Mouse (Mus musculus): ENCODE data around the gene Fbxo11. TPM values are rescaled to one million over a fixed set of nuclear protein-coding genes. Genes with fewer than 3 reads are reported as not detected.
"Not testable (repeated sequence)": the region's sequence is repeated elsewhere in the genome, so short reads cannot be mapped to it uniquely, and the experiment has no call there.

Fbxo11 gene
- total RNA-seq, 2 experiments from 2014 or later, result 123 to 128 TPM

DNA sequence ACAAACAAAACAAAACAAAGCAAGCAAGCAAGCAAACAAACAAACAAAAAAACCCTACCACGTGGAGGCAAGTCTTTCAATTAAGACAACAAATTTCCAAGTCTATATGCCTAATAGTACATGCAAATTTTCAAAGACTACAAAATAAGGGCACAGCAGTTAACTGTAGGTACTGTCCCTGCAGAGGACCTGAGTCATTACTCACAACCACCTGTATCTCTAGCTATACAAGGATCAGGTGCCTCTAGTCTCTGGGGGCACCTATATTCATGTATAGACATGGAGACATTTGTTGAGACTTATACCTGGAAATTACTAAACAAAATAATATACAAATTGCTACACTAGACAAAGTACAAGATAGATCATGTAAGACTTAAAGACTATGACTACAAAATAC, 41.2 kb downstream of the Fbxo11 start:
- DNase-seq (ENCODE audit: low spot score in 2 of 2), result no peak

DNA sequence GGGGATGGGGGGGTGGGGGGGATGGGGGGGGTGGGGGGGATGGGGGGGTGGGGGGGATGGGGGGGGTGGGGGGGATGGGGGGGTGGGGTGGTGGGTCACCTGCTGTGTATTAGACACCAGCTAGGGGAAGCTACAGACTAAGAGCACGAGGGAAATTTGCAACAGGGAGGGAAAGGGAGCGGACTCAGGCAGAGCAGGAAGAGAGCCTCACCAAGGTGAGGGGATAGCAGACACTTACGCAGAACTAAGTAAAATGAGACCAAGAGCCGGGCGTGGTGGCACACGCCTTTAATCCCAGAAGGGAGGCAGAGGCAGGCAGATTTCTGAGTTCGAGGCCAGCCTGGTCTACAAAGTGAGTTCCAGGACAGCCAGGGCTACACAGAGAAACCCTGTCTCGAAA, 49.1 kb downstream of the Fbxo11 start:
- DNase-seq (ENCODE audit: low spot score in 2 of 2), result not testable (repeated sequence)

DNA sequence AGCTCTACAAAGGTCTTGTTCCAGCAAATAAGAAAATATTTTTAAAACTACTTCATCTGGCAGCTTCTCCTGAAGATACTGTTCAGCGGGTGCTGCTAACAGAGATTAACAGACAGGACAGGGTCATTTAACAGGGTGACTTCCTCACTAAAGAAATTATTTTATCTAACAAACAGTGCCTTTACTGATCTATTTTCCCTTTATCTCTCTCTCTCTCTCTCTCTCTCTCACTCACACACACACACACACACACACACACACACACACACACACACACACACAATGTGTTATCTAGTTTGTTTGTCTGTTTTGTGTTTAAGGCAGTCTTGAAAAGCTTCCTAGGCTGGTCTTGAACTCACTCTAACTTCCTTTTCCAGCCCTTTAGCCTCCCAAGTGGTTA, 50.6 kb downstream of the Fbxo11 start:
- DNase-seq (ENCODE audit: low spot score in 2 of 2), result no peak

DNA sequence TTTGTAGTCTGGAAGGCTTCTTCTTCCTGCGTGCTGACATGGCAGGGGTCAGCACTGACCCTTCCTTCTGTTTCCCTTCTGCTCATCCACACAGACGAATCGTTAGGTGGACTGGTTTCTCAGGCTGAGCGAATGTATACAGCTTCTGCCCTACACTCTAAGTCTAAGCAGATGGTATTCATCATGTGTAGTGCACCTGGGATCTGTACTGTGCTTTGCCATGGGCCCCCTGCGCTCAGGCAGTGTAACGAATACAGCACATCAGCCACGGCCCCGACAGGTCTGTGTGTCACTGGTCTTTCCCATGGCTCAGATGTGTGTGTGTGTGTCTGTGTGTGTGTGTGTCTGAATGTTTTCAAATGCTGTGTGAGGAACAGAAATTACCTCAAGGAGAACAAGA, 58.1 kb downstream of the Fbxo11 start:
- DNase-seq (ENCODE audit: low spot score in 2 of 2), result no peak

DNA sequence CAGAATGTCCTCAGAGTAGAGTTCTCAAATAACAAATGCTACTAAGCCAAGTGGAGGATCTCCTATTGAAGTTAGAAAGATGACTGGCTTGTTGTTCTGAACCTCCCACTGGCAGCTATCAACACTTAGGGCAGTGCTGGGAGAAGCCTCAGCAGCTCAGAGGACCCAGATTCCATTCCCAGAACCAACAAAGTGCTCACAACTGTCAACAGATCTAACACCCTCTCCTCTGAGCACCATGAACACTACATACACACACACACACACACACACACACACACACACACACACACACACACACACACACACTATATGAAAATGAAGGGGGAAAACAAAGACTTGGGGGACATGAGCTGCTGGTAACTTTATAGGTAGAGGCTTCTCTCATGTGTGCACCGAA, 60.2 kb downstream of the Fbxo11 start:
- no peak for DNase-seq (ENCODE audit: low spot score in 2 of 2)

DNA sequence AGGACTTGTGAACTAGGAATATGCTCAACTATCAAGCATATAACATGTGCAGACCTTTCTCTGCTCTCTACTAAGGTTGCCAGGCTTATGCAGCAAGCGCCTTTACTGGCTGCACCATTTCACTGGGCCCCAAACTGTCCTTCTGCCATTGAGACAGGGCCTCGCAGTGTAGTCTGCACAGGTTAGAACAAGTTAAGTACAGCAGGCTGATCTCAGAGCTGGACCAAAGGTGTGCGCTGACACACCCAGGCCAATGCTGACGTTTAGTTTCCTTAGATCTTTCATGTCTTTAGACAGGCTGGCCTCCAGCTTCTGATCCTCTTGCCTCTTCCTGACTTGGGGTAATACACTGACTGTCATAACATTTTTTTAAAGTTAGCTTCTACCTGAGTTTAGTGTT, 67.3 kb downstream of the Fbxo11 start:
- no peak for DNase-seq (ENCODE audit: low spot score in 2 of 2)

DNA sequence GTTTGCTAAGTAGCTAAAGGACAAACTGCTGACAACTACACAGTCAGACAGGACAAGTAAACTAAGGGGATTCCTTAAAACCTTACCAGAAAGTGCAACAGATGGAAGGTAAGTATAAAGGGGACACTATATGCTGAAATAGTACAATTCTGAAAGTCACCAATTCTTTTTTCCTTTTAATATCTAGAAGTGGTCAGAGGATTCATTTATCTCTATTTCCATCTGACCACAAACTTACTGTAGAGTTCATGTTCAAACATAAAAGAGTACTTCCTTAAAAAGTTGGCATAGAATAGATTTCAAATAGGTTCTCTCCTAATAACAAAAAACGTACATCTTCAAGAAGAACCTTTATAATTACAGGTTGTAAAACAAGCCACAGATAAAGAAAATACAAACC, 71.8 kb downstream of the Fbxo11 start:
- DNase-seq (ENCODE audit: low spot score in 2 of 2), result no peak

DNA sequence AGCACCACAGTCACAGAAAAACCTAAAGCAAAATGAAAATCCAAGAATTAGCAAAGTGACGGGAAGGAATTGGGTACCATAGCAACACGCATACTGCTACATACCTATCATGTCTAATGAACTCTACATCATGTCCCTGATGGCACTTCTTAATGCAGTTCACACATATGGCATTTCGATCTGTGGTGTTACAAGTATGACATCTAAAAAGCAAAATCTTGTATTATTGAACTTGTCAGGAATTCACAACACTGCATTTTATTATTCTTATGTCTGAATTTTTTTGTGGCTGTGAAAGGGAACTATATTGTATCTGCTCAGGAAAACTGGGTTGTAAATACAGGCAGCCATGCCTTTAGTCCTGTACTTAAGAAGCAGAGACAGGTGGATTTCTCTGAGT, 72.9 kb downstream of the Fbxo11 start:
- DNase-seq (ENCODE audit: low spot score in 2 of 2), result no peak

DNA sequence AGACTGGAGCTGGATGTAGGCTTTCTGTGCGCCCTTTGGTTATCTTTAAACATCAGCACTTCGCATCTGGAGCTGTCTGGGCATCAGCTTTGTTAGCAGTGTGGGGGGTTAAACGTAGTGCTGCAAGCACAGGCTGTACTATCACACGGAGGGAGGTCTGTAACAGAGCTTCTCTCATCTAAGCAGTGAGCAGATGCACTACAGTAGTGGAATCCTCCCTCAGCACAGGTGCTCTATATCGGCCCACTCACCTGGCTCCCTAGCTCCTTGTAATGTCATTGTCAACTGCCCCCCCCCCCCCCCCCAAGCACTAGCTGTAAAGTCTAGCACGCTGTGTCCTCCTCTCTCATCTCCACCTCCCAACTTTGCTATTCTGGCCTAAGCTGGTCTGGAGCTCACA, 77.6 kb downstream of the Fbxo11 start:
- no peak for DNase-seq (ENCODE audit: low spot score in 2 of 2)

DNA sequence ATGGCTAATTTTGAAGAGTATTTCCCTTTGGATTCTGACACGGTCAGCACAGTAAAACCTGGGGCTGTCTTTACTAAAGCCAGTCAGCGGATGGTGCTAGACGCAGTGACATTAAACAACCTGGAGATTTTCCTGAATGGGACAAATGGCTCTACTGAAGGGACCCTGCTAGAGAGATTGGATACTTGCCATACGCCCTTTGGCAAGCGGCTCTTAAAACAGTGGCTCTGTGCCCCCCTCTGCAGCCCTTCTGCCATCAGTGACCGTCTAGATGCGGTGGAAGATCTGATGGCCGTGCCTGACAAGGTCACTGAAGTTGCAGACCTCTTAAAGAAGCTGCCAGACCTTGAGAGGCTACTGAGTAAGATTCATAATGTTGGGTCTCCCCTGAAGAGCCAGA, 79.2 kb downstream of the Fbxo11 start:
- DNase-seq (ENCODE audit: low spot score in 2 of 2), result no peak

DNA sequence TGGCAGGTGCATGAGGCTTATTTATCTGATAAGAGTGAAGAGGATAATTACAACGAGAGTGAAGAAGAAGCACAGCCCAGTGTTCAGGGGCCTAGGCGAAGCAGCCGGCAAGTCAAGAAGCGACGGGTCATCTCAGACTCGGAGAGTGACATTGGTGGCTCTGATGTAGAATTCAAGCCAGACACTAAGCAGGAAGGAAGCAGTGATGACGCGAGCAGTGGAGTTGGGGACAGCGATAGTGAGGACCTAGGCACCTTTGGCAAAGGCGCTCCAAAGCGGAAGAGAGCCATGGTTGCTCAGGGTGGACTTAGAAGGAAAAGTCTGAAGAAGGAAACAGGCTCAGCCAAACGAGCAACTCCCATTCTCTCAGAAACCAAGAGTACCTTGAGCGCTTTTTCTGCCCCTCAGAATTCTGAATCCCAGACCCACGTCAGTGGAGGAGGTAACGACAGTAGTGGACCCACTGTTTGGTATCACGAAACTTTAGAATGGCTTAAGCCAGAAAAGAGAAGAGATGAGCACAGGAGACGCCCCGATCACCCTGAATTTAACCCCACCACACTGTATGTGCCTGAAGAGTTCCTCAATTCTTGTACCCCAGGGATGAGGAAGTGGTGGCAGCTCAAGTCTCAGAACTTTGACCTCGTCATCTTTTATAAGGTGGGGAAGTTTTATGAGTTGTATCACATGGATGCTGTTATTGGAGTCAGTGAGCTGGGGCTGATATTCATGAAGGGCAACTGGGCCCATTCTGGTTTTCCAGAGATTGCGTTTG, 80.5 kb downstream of the Fbxo11 start:
- no peak for DNase-seq (ENCODE audit: low spot score in 2 of 2)

DNA sequence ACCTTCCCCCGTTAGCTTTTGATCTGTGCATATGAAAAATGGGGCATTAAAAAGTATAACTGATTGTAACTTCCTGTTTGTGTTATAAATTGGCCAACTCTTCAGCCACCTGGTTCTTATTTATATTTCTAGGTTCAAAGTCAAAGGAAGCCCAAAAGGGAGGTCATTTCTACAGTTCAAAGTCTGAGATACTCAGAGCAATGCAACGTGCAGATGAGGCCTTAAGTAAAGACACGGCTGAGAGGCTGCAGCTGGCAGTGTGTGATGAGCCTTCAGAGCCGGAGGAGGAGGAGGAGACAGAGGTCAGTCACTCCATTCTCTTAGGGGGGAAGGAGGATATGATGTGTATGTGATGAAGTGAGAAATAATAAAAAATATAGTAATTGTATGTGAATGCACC, 81.8 kb downstream of the Fbxo11 start:
- DNase-seq (ENCODE audit: low spot score in 2 of 2), result no peak

DNA sequence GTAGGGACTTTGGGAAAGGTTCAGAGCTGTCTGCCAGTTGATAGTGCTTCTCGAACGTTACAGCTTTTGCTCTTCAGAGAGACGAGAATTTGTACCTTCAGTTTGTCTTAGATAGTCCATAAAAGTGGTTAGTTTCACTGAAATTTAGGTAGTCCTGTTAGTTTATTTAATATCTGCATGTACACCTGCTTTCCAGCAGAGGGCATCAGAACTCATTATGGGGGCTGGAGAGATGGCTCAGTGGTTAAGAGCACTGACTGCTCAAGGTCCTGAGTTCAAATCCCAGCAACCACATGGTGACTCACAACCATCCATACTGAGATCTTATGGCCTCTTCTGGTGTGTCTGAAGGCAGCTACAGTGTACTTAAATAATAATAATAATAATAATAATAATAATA, 83.0 kb downstream of the Fbxo11 start:
- no peak for DNase-seq (ENCODE audit: low spot score in 2 of 2)

DNA sequence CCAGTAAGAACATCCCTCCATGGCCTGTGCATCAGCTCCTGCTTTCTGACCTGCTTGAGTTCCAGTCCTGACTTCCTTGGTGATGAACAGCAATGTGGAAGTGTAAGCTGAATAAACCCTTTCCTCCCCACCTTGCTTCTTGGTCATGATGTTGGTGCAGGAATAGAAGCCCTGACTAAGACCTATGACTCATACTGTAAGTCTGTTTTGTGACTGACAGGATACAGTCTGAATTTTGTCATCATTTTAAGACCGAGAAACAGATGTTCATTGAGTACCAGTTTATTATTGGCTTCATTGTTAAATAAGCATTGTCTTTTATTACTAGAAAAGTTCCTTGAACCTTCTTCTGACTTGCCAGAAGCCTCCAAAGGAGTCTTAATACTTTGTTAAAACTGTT, 85.4 kb downstream of the Fbxo11 start:
- DNase-seq (ENCODE audit: low spot score in 2 of 2), result not testable (repeated sequence)

DNA sequence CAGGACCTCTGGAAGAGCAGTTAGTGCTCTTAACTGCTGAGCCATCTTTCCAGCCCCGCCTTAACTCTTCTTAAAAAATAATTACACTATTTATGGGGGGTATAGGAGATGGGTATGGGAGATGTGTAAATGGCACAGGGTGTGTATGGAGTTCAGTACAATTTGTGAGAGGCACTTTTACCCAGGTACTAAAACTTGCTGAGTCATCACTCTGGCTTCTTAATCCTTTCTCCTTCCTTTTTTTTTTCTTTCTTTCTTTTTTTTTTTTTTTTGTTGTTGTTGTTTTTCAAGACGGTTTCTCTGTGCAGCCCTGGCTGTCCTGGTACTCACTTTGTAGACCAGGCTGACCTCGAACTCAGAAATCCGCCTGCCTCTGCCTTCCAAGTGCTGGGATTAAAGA, 88.2 kb downstream of the Fbxo11 start:
- DNase-seq (ENCODE audit: low spot score in 2 of 2), result not testable (repeated sequence)

DNA sequence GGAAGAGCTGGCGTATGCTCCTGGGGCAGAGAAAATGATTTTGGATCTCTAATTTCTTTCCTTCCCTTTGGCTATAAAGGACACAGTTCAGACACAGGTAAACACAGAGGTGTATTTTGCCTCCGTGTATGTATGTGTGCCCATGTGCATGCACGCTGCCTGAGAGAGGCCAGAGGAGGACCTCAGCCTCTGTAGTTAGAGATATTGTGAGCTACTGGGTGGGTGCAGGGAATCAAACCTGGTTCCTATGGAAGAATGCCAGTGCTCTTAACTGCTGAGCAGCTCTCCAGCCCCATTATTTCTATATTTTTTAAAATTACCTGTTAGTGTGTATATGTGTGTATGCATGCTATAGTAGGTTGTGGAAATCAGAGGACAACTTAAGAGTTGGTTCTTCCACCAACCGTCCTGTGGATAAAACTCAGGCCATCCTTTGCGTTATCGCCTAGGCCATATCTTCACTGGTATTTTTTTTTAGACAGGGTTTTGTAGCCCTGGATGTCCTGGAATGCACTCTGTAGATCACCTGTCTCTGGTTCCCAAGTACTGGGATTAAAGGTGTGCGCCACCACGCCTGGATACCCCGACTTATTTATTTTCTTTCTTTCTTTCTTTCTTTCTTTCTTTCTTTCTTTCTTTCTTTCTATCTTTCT, 88.8 kb downstream of the Fbxo11 start:
- no peak for DNase-seq (ENCODE audit: low spot score in 2 of 2)

DNA sequence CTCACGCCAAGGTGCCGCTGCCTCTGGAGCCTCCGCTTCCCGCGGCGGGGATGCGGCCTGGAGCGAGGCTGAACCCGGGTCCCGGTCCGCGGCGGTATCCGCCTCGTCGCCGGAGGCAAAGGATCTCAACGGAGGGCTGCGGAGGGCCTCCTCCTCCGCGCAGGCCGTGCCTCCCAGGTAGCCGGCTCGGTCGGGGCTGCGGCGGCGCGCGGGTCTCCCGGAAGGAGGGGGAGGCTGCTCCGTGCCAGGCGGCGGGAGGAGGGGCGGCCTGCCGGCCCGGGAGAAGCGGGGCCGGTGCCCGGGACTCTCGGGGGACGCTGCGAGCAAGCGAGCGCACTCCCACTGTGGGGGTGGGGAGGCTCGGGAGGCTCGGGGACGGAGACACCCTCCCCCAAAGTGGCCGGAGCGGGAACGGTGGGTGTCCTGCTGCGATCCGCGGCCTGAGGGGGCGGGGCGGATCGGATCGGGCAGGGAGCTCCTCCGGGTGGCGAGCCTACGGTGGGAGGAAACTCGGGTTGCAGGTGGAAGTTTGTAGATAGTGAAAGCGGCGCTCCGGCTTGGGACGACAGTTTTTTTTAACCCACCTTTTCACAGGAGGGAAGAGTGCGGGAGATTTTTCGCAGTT, 89.8 kb downstream of the Fbxo11 start:
- no peak for DNase-seq (ENCODE audit: low spot score in 2 of 2)

DNA sequence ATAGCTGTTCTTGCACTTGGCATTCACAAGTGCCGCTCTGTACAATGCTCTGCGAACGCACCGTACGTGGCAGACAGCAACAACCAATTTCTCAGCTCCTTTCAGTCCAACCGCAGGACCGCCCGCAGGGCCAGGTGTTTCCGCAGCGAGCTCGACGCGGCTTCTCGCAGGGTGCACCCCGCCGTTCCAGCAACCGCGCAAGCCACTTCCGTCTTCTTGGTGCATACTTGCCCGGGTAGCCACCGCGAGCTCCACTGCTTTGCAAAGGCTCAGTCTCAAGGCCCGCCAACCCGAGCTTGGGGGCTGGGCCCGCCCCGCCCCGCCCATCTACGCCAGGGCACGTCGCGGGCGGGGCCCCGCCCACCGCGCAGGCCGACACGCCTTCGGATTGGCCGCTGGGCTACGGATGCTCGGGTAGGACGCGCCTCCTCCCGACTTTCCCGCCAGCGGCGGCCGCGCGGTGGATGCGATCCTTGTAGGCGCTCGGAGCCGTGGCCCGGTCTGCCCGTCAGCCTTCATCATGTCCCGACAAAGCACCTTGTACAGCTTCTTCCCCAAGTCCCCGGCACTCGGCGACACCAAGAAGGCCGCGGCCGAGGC, 90.4 kb downstream of the Fbxo11 start, which contains the start of gene Msh6:
Gene Msh6, plus strand, starts transcription at position 434 of the 600 bp plus-strand sequence.
- peak; percentile 78 to 88 for DNase-seq (ENCODE audit: low spot score in 2 of 2)

DNA sequence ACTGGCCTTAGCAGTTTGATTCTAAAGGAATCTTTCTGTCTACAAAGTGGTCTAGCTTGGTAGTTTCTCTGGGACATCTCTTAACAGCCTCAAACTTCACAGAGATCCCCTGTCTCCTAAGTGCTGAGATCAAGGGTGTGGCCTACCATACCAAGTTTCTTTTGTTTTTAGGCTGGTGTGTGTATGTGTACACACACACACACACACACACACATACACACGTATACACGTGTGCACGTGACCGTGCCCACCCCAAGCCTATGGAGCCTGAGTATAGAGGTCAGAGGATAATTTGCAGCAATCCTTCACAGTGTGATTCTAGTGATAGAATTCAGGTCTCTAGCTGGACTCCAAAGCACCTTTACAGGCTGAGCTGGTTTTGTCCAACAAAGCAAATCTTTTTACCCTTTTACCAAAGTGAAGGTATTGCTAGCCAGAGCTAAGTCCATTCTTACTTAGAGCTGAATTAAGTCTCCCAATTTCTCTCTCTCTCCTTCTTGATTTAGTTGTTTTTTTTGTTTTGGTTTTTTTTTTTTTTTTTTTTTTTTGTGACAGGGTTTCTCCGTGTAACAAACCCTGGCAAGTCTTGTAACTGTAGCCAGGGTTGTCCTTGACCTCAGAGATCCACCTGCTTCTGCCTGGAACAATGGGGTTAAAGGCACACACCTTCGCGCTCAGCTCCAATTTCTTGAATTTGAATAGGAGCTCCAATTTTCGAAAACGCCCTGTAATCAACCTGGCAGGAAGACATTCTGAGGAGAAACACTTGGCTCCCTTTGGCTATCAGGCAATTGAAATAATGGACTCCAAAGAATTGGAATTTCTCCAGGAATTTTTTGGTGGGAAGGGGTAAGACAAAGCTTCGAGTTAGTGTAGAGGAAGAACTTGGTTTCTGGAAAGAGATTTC, 91.6 kb downstream of the Fbxo11 start:
- no peak for DNase-seq (ENCODE audit: low spot score in 2 of 2)

DNA sequence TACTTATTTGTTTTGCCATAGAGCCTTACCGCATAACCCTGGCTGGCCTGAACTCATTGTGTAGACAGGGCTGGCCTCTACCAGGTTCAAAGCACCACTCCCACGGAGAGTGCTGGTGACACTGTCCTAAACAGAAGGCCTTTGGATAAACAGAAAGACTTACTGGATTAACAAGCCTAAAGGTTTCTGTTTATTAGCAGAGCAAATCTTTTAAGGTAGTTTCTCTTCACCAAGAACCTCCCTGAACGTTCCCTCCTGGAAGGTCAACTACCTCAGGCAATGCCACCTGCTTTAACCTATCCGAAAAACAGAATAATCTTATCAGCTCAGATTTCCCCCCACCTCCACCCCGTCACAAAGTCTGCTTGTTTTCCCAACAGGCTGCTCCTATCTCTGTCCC, 92.2 kb downstream of the Fbxo11 start:
- DNase-seq (ENCODE audit: low spot score in 2 of 2), result no peak

Measured in layer of hippocampus, adult 18-20 months (tissue).